Mouse (Mus musculus): ENCODE results near the gene Hist1h4k. TPM values are rescaled to one million over a fixed set of nuclear protein-coding genes. Genes with fewer than 3 reads are reported as not detected.

The Hist1h4k gene
- polyA plus RNA-seq, 1 experiment from 2014 or later, result 2.8 TPM

DNA sequence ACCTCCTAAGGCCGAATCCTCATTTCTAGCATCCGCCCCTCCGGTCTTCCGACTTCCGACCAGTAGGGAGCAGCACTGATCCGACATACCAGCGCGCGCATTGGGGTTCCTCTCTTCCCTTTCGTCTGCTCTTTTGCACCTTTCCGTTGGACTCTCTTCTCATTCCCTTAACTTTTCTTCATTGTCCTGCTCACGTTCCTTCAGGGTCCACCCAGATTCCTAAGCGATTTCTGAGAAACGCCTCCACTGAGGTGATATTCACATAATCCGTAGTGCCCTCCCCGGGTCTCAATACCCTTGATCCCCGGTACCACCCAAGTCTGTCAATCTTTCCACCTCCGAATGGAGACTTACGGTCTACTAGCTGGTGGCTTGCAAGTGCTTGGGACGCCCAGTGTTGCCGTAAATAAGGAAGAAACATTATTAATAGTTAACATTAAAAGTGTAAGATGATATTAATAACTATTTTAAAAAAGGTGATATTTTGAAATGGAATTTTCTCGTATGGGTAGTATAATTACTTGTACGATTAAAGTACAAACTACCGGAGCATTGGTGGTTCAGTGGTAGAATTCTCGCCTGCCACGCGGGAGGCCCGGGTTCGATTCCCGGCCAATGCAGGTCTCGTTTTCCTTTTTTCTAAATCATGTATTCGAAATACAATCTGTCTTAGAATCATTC lies 40.1 kb downstream of the Hist1h4k start:
- Histone ChIP-seq H3K4me3 (peak overlapping the region; percentile 63), H3K36me3 (no peaks in the 10 kb centered on the region), H3K4me1 (replicated peaks) (peaks cover 11% of the 10 kb centered on the region), H3K27me3 (ENCODE audit: insufficient read depth, poor library complexity, severe bottlenecking) (no peaks in the 10 kb centered on the region), H3K27ac (peak overlapping the region; percentile 88), H3K9me3 (no peaks in the 10 kb centered on the region)
- peak; percentile 89 for DNase-seq (ENCODE audit: low spot score)
- under 1% methylated on average over 32 of the region's 32 CpGs for WGBS

DNA sequence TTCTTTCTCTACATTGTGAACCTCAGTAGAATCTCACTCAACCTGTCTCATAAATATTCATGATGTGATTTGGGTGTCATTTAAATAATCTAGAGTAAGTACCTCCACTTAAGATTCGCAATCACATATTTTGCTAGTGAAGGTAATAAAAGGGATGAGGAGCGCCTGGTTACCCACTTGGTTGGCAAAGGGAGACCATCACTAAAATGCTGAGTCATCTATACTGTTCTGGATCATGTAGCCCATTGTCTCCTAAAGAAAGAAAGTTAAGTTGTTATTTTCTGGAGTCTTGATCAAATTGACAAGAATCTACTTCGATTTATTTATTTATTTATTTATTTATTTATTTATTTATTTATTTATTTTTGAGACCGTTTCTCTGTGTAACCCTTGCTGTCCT lies 43.6 kb downstream of the Hist1h4k start:
- 75% methylated on average over 4 of the region's 4 CpGs for WGBS
- Histone ChIP-seq H3K36me3 (no peaks in the 10 kb centered on the region), H3K4me1 (replicated peaks) (peaks cover 6% of the 10 kb centered on the region; the same call in 1 of the 2 replicates), H3K9me3 (no peaks in the 10 kb centered on the region), H3K27me3 (ENCODE audit: insufficient read depth, poor library complexity, severe bottlenecking) (no peaks in the 10 kb centered on the region), H3K27ac (no peak overlapping the region), H3K4me3 (no peak overlapping the region)
- DNase-seq (ENCODE audit: low spot score), result no peak

Other genes starting within 250 kb of the Hist1h4k start
- gene Gm11273, start 249.1 kb downstream of the Hist1h4k start, polyA plus RNA-seq (2016; fragmentation: Nextera tagmentation; extraction: Ambion mirVana), result 5.3 and 6.4 TPM in 2 replicates
- gene Zkscan8, start 219.4 kb downstream of the Hist1h4k start, polyA plus RNA-seq (2016; fragmentation: Nextera tagmentation; extraction: Ambion mirVana), result 5.0 and 6.7 TPM in 2 replicates
- gene Olfr1366, start 207.7 kb downstream of the Hist1h4k start, polyA plus RNA-seq (2016; fragmentation: Nextera tagmentation; extraction: Ambion mirVana), result 0.29 TPM in 1 of 2 replicates, not detected in the other
- gene Olfr1535, start 190.6 kb downstream of the Hist1h4k start, polyA plus RNA-seq (2016; fragmentation: Nextera tagmentation; extraction: Ambion mirVana), result not detected in 2 replicates
- gene Olfr1364, start 168.7 kb downstream of the Hist1h4k start, polyA plus RNA-seq (2016; fragmentation: Nextera tagmentation; extraction: Ambion mirVana), result not detected in 2 replicates
- gene Olfr1362, start 136.5 kb downstream of the Hist1h4k start, polyA plus RNA-seq (2016; fragmentation: Nextera tagmentation; extraction: Ambion mirVana), result not detected in 2 replicates
- not detected in 2 replicates for gene Olfr11, start 108.0 kb downstream of the Hist1h4k start, polyA plus RNA-seq (2016; fragmentation: Nextera tagmentation; extraction: Ambion mirVana)
- gene Olfr1361, start 87.1 kb downstream of the Hist1h4k start, polyA plus RNA-seq (2016; fragmentation: Nextera tagmentation; extraction: Ambion mirVana), result not detected in 2 replicates
- not detected in 2 replicates for gene Olfr1360, start 73.1 kb downstream of the Hist1h4k start, polyA plus RNA-seq (2016; fragmentation: Nextera tagmentation; extraction: Ambion mirVana)
- gene Olfr1359, start 52.4 kb downstream of the Hist1h4k start, polyA plus RNA-seq (2016; fragmentation: Nextera tagmentation; extraction: Ambion mirVana), result not detected in 2 replicates
- gene Hist1h2bl, start 34.4 kb downstream of the Hist1h4k start, polyA plus RNA-seq (2016; fragmentation: Nextera tagmentation; extraction: Ambion mirVana), result 2.2 TPM in 1 of 2 replicates, not detected in the other
- gene Hist1h2ai, start 34.1 kb downstream of the Hist1h4k start, polyA plus RNA-seq (2016; fragmentation: Nextera tagmentation; extraction: Ambion mirVana), result 16.6 and 22.9 TPM in 2 replicates
- gene Hist1h3h, start 32.8 kb downstream of the Hist1h4k start, polyA plus RNA-seq (2016; fragmentation: Nextera tagmentation; extraction: Ambion mirVana), result 12.7 and 15.7 TPM in 2 replicates
- gene Hist1h2bm, start 28.5 kb downstream of the Hist1h4k start, polyA plus RNA-seq (2016; fragmentation: Nextera tagmentation; extraction: Ambion mirVana), result 5.2 and 6.1 TPM in 2 replicates
- gene Hist1h4j, start 15.4 kb downstream of the Hist1h4k start, polyA plus RNA-seq (2016; fragmentation: Nextera tagmentation; extraction: Ambion mirVana), result 0.58 and 0.85 TPM in 2 replicates
- gene Hist1h2ak, start 3.3 kb upstream of the Hist1h4k start, polyA plus RNA-seq (2016; fragmentation: Nextera tagmentation; extraction: Ambion mirVana), result 14.0 and 21.0 TPM in 2 replicates
- gene Hist1h2bn, start 3.6 kb upstream of the Hist1h4k start, polyA plus RNA-seq (2016; fragmentation: Nextera tagmentation; extraction: Ambion mirVana), result 1.0 and 3.4 TPM in 2 replicates
- gene Hist1h1b, start 30.1 kb upstream of the Hist1h4k start, polyA plus RNA-seq (2016; fragmentation: Nextera tagmentation; extraction: Ambion mirVana), result 39.0 and 41.1 TPM in 2 replicates
- 112 and 120 TPM in 2 replicates for gene Hist1h3i, start 32.9 kb upstream of the Hist1h4k start, polyA plus RNA-seq (2016; fragmentation: Nextera tagmentation; extraction: Ambion mirVana)
- 9.9 and 11.4 TPM in 2 replicates for gene Hist1h2an, start 36.7 kb upstream of the Hist1h4k start, polyA plus RNA-seq (2016; fragmentation: Nextera tagmentation; extraction: Ambion mirVana)
- 2.4 and 3.3 TPM in 2 replicates for gene Hist1h2bp, start 37.0 kb upstream of the Hist1h4k start, polyA plus RNA-seq (2016; fragmentation: Nextera tagmentation; extraction: Ambion mirVana)
- 18.9 and 20.9 TPM in 2 replicates for gene Hist1h2bq, start 59.7 kb upstream of the Hist1h4k start, polyA plus RNA-seq (2016; fragmentation: Nextera tagmentation; extraction: Ambion mirVana)
- gene Hist1h2ao, start 60.0 kb upstream of the Hist1h4k start, polyA plus RNA-seq (2016; fragmentation: Nextera tagmentation; extraction: Ambion mirVana), result 2.3 TPM in 1 of 2 replicates, not detected in the other
- not detected in 2 replicates for gene Hist1h4m, start 61.2 kb upstream of the Hist1h4k start, polyA plus RNA-seq (2016; fragmentation: Nextera tagmentation; extraction: Ambion mirVana)
- 9.7 and 10.0 TPM in 2 replicates for gene Hist1h4n, start 81.7 kb upstream of the Hist1h4k start, polyA plus RNA-seq (2016; fragmentation: Nextera tagmentation; extraction: Ambion mirVana)
- 6,234 and 6,449 TPM in 2 replicates for gene Hist1h2ap, start 83.0 kb upstream of the Hist1h4k start, polyA plus RNA-seq (2016; fragmentation: Nextera tagmentation; extraction: Ambion mirVana)
- gene Hist1h2br, start 83.2 kb upstream of the Hist1h4k start, polyA plus RNA-seq (2016; fragmentation: Nextera tagmentation; extraction: Ambion mirVana), result 19.3 and 21.2 TPM in 2 replicates
- gene Zfp184, start 194.6 kb upstream of the Hist1h4k start, polyA plus RNA-seq (2016; fragmentation: Nextera tagmentation; extraction: Ambion mirVana), result 20.6 and 24.7 TPM in 2 replicates
- 0.07 TPM in 1 of 2 replicates, not detected in the other for gene Pom121l2, start 230.7 kb upstream of the Hist1h4k start, polyA plus RNA-seq (2016; fragmentation: Nextera tagmentation; extraction: Ambion mirVana)

Measured in hindbrain, embryonic 10.5 days (tissue).